Mouse (Mus musculus) spleen, postnatal 4 days (tissue): Measurements from ENCODE around the gene Pds5b.
"Not testable (repeated sequence)": the region's sequence is repeated elsewhere in the genome, so short reads cannot be mapped to it uniquely, and the experiment has no call there.

Experiments
- DNase-seq, 2 experiments: peaks; one replicate each; pipeline ENCODE4 v3.0.0; 2022; ENCODE audit warnings: low spot score in 2 of 2

The Pds5b gene

DNA sequence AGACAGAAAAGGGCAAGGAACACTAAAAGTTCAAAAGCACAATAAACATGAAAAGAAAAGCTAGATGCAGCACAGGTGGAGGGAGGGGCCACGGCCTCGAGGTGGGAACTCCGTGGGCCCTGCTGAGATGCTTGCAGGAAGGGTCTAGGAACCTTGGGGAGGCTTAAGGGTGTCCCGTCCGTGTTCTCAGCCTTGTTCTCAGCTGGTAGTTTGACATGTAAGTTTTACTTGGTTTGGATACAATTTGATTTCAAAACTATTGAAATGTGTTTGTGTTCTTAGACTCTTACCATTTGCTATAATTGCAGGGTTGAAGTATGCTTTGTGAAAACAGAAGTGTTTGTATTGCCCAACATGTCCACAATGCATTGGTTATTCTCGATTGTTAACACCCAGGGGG, 149.2 kb downstream of the Pds5b start:
- DNase-seq = no peak

DNA sequence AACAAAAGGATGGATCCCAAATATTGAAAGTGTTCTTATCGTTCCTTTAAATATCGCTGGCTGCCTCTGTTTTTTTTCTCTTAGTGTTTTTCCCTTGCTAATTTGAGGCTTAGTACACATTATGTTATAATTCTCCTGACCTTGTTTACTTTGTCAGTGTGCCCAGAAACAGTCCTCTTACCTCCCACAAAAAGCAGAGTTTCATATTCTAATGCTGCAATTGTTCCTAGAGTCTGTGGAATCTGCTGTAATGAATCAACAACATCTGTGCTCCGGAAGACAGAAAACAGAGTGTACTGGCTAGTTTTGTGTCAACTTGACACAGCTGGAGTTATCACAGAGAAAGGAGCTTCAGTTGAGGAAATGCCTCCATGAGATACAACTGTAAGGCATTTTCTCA, 149.8 kb downstream of the Pds5b start:
- no peak for DNase-seq

DNA sequence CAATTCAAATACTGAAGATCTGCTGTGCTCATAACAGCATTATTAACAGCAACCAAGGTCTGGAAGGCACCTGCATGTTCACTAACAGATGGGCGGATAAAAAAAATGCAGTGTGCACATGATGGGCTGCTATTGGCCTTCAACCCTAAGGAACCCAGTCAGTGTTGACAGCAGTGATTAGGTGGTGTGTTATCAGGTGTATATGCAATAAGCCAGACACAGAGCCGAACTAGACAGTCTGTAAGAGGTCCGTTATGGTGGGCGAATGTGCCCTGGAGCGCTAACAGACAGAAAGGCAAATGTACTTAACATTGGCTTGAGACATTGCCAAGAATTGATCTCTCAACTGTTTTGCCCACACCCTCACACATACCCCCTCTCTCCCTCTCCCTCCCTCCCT, 156.0 kb downstream of the Pds5b start:
- no peak for DNase-seq

DNA sequence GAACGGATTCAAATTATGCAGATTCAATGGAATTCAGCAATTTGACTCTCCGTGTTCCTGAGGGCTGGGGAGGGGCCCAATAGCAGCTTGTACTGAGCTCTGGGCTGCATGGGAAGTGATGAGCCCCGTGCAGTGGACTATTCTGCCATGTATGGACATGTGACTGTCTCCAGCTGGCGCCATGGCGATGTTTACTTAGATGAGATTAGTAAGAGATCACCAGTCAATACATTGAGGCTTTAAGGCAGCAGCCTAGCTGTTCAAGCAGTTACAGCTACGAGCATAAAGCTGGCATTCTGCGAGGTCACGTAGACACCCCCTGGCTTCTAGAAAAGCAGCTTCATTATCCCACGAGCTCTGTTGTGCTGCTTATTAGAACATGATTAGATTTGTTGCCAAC, 157.2 kb downstream of the Pds5b start:
- no peak for DNase-seq

DNA sequence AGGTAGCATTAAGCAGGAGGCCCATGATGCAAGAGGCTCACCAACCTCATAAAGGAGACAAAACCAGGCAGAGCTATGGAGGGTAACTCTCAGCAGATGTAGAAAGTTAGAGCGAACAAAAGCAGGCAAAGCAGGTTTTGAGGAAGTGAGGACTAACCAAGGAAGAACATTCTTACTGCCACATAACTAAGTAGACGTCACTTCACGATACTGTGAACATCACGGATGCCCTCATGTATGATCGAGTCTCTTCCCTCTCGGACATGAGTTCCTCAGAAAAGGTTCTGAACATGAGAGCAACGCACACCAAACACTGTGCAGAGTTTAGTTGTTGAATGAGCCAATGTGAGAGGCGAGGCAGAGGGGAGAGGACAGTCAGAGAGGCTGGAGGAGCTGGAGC, 163.2 kb downstream of the Pds5b start:
- no peak for DNase-seq

DNA sequence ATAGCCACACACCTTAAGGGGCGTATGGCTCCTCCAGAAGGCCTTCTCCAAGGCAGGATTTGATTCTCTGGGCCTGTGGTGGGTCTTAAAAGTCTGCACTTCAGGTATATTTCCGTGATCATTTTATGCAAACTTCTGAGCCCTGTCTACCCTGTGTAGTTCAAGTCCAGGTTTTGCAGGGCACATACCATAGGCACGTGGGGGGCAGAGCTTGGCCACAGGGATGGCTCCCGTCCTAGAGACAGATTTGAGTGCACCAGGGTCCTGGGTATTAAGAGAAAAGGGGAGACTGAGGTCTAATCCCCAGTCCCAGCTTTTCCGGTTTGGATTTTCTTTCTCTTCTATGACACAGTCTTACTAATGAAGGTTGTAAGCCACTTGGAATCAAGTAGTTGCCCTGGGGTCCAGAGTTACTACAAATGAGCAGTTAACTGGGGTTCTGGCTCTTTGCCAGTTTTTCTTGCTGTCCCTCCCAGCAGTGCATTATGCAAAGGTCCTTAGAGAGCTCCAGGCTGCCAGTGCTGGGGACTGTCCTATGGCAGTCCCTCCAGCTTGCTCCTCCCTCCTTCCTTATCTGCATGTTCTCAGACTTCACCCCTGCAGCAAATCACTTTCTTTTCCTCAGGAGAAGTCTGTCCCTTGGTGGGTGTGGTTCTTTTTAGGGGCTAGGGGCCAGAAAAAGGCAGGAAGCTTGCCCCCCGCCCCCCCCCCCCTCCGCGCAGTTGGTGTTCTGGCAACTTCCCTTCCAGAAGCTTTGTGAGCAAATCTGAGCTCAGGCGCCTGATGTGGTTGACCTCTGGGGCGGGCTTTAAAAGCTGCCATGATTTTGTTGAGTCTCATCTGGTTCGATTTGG, 166.4 kb downstream of the Pds5b start:
- no peak for DNase-seq

DNA sequence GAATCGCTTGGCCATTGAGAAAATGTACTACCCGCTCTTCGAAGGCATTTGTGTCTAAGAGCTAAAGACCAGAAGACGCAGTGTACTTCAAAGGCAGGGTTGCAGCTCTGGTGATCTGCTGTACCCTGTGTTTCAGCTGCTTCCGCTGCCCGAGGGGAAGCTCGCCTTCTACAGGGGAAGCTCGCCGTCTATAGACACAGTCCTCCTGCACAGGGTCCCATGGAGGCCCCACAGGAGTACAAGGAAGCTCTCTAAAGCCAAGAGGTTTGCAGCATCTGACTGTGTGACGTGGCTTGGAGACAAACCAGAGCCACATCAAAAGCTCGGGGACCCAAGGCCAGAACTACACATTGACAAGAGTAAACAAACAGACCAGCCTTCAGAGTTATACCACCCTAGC, 167.1 kb downstream of the Pds5b start:
- no peak for DNase-seq

DNA sequence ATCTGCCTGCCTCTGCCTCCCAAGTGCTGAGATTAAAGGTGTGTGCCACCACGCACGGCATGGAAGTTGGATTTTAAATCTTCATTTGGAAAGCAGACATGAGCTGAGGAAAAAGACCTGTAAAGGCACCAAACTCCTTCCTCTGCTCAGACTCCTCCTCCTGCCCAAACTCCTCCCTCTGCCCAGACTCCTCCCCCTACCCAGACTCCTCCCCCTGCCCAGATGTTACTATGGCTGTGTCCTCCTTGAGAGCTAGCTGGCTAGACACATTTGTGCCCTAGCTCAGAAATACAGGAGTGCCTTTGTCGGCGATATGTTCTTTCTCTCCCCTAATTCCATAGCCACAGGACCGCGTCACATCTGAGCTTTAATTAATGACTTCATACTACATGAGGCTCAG, 172.4 kb downstream of the Pds5b start:
- DNase-seq = no peak

DNA sequence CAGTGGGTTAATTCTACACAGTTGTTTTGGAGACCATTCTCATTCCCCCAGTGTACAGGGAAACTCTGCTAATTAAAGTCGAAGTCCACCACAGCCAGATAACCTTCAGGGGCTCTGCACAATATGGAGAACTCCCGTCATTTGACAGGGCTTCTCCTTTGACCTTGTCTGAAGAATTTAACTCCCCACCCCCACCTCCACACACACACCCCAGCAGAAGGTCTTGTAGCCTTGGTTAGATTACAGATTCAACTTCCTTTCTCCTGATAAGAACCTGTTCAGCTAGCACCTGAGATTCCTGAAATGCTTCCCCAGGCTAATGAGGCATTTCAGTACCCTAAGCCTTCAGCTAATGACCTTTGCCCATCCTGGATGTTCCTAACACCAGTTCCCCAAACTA, 177.3 kb downstream of the Pds5b start:
- DNase-seq = no peak

DNA sequence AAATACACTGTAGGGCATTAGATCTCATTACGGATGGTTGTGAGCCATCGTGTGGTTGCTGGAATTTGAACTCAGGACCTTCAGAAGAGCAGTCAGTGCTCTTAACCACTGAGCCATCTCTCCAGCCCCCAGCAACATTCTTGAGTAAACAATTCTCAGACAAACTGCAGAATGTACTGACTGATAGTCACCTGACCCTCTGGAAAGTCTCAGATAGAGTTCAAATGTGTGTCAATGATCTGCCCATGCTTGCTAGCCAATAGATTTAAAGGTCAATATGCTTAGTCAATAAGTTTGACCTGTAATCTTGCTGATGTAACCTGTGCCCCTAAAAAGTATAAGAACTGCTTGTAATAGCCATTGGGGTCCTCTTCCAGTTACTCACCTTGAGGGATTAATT, 178.6 kb downstream of the Pds5b start:
- not testable (repeated sequence) for DNase-seq

DNA sequence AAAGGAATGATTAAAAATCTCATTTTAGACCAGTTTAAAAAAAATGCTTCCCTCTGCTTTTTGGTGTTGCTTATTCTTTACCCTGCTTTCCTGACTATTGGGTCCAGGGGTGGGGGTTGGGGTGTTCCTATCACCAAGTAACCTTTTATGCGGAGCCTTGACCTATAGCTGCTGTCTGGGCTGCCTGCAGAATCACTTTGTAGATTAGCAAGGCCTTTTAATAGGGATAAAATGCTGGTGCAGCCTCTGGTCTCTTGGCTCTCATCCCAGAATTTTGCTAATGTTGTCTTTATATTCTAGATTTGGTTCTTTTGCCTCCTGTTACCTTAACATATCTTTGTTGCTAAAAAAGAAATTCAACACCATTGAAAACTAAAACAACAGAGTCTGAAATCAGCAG, 181.0 kb downstream of the Pds5b start:
- no peak for DNase-seq

DNA sequence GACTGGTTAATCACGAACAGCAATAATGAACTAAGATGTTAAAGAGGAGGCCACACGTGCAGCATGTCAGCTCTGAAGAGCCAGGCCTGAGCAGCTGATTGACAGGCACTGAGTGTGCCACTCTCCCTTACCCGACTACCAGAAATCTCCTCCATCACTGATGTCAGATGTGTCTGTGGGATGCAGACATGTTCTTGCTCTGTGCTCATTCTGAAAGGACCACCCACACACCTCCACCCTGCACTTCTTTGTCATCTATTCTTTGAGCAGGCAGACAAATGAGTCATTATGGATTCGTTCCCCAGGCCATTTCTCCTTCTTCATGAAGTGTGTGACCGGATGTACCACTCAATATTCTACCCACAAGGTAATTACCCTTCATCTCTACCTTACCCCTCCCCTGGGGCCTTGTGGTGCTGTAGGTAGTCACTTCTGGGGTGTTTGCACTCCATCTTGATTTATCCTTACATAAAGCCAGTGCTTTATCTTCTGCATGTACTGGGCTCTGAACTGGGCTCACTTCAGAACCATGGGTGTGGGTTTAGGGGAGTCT, 186.2 kb downstream of the Pds5b start:
- DNase-seq = no peak
